Mouse (Mus musculus): ENCODE measurements around the gene Nt5c3b. TPM values are rescaled to one million over a fixed set of nuclear protein-coding genes. Genes with fewer than 3 reads are reported as not detected.

The Nt5c3b gene
- total and polyA plus RNA-seq, 2 experiments from 2014 or later = 68.3 to 84.7 TPM

DNA sequence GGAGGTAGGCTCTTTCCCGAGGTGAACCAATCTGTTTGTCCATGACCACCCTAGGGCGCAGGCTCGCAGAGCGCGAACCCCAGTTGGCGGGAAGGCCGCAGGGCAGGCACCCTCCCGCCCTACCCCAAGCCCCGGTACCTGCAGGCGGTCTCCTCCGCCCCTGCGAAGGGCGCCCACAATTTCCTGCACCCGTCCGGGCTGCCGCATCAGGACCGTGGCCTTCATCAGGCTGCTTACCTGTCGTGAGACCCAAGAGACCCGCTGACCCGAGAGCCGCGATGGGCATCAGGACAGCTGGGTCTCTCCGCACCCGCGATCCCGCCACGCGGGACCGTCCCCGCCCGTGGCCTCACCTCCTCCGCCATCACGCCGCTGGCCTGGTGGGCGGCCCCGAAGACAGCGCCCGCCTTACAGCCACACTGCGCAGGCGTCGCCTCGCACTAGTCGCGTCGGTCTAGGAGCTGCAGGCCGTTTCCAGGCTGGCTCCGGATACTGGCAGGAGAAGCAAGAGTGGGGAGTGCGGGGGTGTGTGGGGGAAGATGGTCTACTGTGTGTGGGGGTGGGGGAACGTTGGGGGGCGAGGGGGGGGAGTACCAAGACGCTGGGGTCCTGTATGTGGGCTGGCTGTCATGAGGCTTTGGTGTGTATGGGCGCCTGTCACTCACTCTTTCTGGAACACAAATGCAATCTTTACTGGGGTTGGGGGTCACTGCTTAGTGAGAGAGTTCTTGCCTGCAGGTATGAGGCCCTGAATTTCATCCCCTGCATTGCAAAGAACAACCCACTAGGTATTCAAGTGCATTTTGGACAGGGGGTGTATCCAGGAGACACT, 701 bp downstream of the Nt5c3b start:
- peak overlapping the region; percentile 98 for H3K4me2 ChIP-seq (ENCODE audit: low read depth, low read length)
- H3K4me1 ChIP-seq (ENCODE audit: control insufficient read depth, insufficient read depth) = peaks cover 12% of the 10 kb centered on the region
- ATAC-seq (ENCODE audit: insufficient read depth, low read depth) (peak; percentile 96), DNase-seq (ENCODE audit: low spot score) (peak; percentile 82)
- no peaks in the 10 kb centered on the region for H3K27me3 ChIP-seq (ENCODE audit: control insufficient read depth, insufficient read depth, low read length)
- H3K9me3 ChIP-seq (replicated peaks; ENCODE audit: control insufficient read depth, low read length) = no peaks in the 10 kb centered on the region
- H3K9ac ChIP-seq (replicated peaks; ENCODE audit: low read depth, low read length) = peak overlapping the region; percentile 82
- H3K36me3 ChIP-seq (replicated peaks; ENCODE audit: control insufficient read depth, insufficient read depth, low read length) = peaks cover 19% of the 10 kb centered on the region
- H3K4me3 ChIP-seq (ENCODE audit: low read depth, low read length) = peak overlapping the region; percentile 95
- WGBS = under 1% methylated on average over 49 of the region's 52 CpGs
- TF ChIP-seq EP300 (IDR thresholded peaks at IDR 0.05; ENCODE audit: low read depth) = no peak
- no peak for TF ChIP-seq CTCF (IDR thresholded peaks at IDR 0.05; ENCODE audit: low read depth)
- H3K27ac ChIP-seq (ENCODE audit: low read depth) = peak overlapping the region; percentile 56; the same call in 1 of the 2 replicates

DNA sequence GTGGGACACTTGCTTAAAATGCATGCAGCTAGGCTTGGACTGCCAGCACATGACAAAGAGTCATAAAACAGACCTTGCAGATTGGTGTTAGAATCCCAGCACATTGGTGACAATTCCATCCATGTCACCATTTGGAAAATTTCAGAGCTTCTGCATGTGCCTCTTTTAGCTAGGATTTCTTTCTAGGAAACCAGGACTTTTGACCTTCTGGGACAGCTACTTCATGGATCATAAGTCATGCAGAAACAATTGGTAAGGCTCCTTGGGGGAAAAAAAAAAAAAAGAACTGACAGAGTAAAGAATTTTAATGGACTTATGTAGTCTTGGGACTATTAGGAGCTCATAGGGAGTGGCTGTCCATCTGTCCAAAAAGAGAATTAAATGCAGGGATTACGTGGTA, 3.7 kb downstream of the Nt5c3b start:
- peaks cover 39% of the 10 kb centered on the region for H3K36me3 ChIP-seq (replicated peaks; ENCODE audit: control insufficient read depth, insufficient read depth, low read length)
- 88% methylated on average over 1 of the region's 1 CpGs for WGBS

DNA sequence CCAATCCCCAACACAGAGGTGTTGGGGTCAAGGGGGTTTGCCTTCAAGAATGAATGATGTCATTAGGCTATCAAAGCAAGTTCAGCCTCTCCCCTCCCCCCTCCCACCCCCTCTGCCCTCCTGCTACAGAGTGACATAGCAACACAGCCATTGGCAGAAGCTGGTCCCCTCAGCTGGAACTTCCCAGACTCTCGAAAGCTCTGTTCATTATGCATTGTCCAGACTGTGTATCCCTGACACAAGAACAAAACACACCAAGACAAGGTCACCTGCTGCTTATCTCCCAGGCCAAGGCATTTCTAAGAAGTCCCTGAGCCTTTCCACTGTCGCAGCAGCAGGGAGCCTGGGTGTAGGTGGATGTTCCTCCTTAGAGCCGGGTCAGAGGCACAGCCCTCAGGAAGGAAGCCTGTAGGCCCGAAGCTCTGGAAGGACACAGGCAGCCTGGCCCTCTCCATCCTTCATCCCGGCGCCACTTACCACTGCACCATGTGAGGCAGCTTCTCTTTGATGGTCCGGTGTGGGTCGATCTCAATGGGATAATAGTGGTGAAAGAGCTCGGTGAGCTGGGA, 5.8 kb downstream of the Nt5c3b start:
- Histone ChIP-seq H3K27me3 (ENCODE audit: control insufficient read depth, insufficient read depth, low read length) (no peaks in the 10 kb centered on the region), H3K4me1 (ENCODE audit: control insufficient read depth, insufficient read depth) (peaks cover 14% of the 10 kb centered on the region), H3K9me3 (replicated peaks; ENCODE audit: control insufficient read depth, low read length) (no peaks in the 10 kb centered on the region), H3K9ac (replicated peaks; ENCODE audit: low read depth, low read length) (no peak overlapping the region), H3K4me2 (ENCODE audit: low read depth, low read length) (no peak overlapping the region), H3K4me3 (ENCODE audit: low read depth, low read length) (no peak overlapping the region), H3K27ac (ENCODE audit: low read depth) (no peak overlapping the region), H3K36me3 (replicated peaks; ENCODE audit: control insufficient read depth, insufficient read depth, low read length) (peaks cover 44% of the 10 kb centered on the region)
- TF ChIP-seq EP300 (IDR thresholded peaks at IDR 0.05; ENCODE audit: low read depth) (no peak), CTCF (IDR thresholded peaks at IDR 0.05; ENCODE audit: low read depth) (no peak)
- DNase-seq (ENCODE audit: low spot score) (no peak), ATAC-seq (ENCODE audit: insufficient read depth, low read depth) (no peak)
- WGBS = 84% methylated on average over 9 of the region's 9 CpGs

More for the DNA sequence above, 3.7 kb downstream of the Nt5c3b start:
- H3K27me3 ChIP-seq (ENCODE audit: control insufficient read depth, insufficient read depth, low read length) = no peaks in the 10 kb centered on the region
- ATAC-seq (ENCODE audit: insufficient read depth, low read depth) (no peak), DNase-seq (ENCODE audit: low spot score) (no peak)
- no peak overlapping the region for H3K4me2 ChIP-seq (ENCODE audit: low read depth, low read length)
- H3K4me3 ChIP-seq (ENCODE audit: low read depth, low read length) = no peak overlapping the region
- H3K9ac ChIP-seq (replicated peaks; ENCODE audit: low read depth, low read length) = no peak overlapping the region
- peaks cover 12% of the 10 kb centered on the region for H3K4me1 ChIP-seq (ENCODE audit: control insufficient read depth, insufficient read depth)
- no peak overlapping the region for H3K27ac ChIP-seq (ENCODE audit: low read depth)
- H3K9me3 ChIP-seq (replicated peaks; ENCODE audit: control insufficient read depth, low read length) = no peaks in the 10 kb centered on the region
- TF ChIP-seq EP300 (IDR thresholded peaks at IDR 0.05; ENCODE audit: low read depth) (no peak), CTCF (IDR thresholded peaks at IDR 0.05; ENCODE audit: low read depth) (no peak)

DNA sequence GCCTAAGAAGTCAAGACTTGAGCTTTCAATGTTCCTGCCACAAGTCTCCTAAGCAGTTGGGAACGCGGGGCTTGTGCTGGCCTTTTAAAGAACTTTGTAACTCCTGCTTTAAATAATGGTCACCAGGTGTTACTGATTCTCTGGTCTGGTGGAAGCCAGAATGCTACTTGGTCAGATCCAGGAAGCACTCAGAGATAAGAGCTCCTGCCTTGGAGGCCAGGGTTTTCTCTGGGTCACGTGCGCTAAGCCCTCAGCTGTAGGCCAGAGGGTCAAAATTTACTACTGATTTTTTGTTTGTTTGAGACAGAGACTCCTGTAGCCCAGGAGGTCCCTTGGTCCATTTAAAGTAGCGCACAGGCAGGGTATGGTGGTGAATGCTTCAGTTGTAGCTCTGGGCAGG, 9.6 kb downstream of the Nt5c3b start:
- no peak for ATAC-seq (ENCODE audit: insufficient read depth, low read depth)
- no peak overlapping the region for H3K27ac ChIP-seq (ENCODE audit: low read depth)

GRCm38 (mm10) chr11:100430052-100430451, 11.6 kb downstream of the Nt5c3b start:
- WGBS = 42% methylated on average over 7 of the region's 7 CpGs
- TF ChIP-seq CTCF (IDR thresholded peaks at IDR 0.05; ENCODE audit: low read depth) (no peak), EP300 (IDR thresholded peaks at IDR 0.05; ENCODE audit: low read depth) (no peak)
- H3K36me3 ChIP-seq (replicated peaks; ENCODE audit: control insufficient read depth, insufficient read depth, low read length) = peaks cover 16% of the 10 kb centered on the region; the same call in 1 of the 2 replicates
- DNase-seq (ENCODE audit: low spot score) (peak; percentile 49), ATAC-seq (ENCODE audit: insufficient read depth, low read depth) (peak; percentile 57)
- H3K27me3 ChIP-seq (ENCODE audit: control insufficient read depth, insufficient read depth, low read length) = no peaks in the 10 kb centered on the region
- H3K4me2 ChIP-seq (ENCODE audit: low read depth, low read length) = no peak overlapping the region
- peaks cover 32% of the 10 kb centered on the region for H3K4me1 ChIP-seq (ENCODE audit: control insufficient read depth, insufficient read depth)
- no peaks in the 10 kb centered on the region for H3K9me3 ChIP-seq (replicated peaks; ENCODE audit: control insufficient read depth, low read length)
- peak overlapping the region; percentile 82 for H3K27ac ChIP-seq (ENCODE audit: low read depth)
- no peak overlapping the region for H3K4me3 ChIP-seq (ENCODE audit: low read depth, low read length)
- H3K9ac ChIP-seq (replicated peaks; ENCODE audit: low read depth, low read length) = no peak overlapping the region

More for the DNA sequence above, 9.6 kb downstream of the Nt5c3b start:
- H3K27me3 ChIP-seq (ENCODE audit: control insufficient read depth, insufficient read depth, low read length) = no peaks in the 10 kb centered on the region
- no peak for TF ChIP-seq EP300 (IDR thresholded peaks at IDR 0.05; ENCODE audit: low read depth)
- no peak for TF ChIP-seq CTCF (IDR thresholded peaks at IDR 0.05; ENCODE audit: low read depth)
- WGBS = 75% methylated on average over 5 of the region's 5 CpGs
- H3K9me3 ChIP-seq (replicated peaks; ENCODE audit: control insufficient read depth, low read length) = no peaks in the 10 kb centered on the region
- no peak for DNase-seq (ENCODE audit: low spot score)
- peaks cover 31% of the 10 kb centered on the region for H3K36me3 ChIP-seq (replicated peaks; ENCODE audit: control insufficient read depth, insufficient read depth, low read length)
- H3K4me2 ChIP-seq (ENCODE audit: low read depth, low read length) = no peak overlapping the region
- H3K4me1 ChIP-seq (ENCODE audit: control insufficient read depth, insufficient read depth) = peaks cover 23% of the 10 kb centered on the region
- H3K4me3 ChIP-seq (ENCODE audit: low read depth, low read length) = no peak overlapping the region
- H3K9ac ChIP-seq (replicated peaks; ENCODE audit: low read depth, low read length) = no peak overlapping the region
